Mouse (Mus musculus) megakaryocyte, embryonic 14.5 days (primary cell): ENCODE measurements around the gene Gm3045.

Experiments
- FLI1 ChIP-seq: IDR thresholded peaks from 2 replicates; pipeline ENCODE4 v1.6.1; 2012; ENCODE audit warnings: low read length, inconsistent platforms, mixed read lengths
- GATA1 ChIP-seq: IDR thresholded peaks from 3 replicates; pipeline ENCODE4 v1.6.1; 2012; ENCODE audit warnings: mixed read lengths, low read length, inconsistent platforms, borderline replicate concordance

DNA sequence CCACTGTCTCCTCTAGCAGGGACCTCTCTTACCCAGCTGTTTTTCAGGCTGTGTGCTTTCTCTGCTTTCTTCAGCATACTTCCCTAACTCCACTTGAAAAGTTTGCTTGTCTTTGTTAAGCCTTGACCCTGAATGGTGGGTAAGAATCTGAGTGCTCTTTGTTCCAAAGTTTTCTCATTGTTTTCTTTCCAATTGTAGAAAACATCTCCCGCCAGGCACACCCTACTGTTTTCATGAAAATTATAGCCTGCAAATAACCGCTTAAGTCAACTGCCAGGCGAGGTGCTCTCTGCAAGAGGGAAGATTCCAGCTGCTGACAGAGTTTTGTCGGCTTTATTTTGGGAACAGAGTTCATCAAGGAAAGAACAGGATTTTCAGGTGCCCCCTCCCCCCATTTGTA lies 25.2 kb upstream of the Gm3045 start:
- TF ChIP-seq GATA1, result no peak
- TF ChIP-seq FLI1, result no peak
